Mouse (Mus musculus) embryonic facial prominence, embryonic 11.5 days (tissue): ENCODE measurements around the gene Hdac10. TPM values are rescaled to one million over a fixed set of nuclear protein-coding genes. Genes with fewer than 3 reads are reported as not detected.

Experiments
- ATAC-seq: fragments of 200-750 bp; cut with Nextera tagmentation; replicated peaks from 2 replicates; pipeline ENCODE4 v1.8.0; 2017; ENCODE audit warnings: low read depth; ENCODE audit not compliant: insufficient number of reproducible peaks, low FRiP score, low TSS enrichment
- DNase-seq: peaks from one replicate; pipeline ENCODE4 v3.0.0-alpha.2; 2015; ENCODE audit warnings: low spot score
- H3K27ac ChIP-seq: fragments of 300-500 bp; sonication (generic); replicated peaks from 2 replicates; pipeline ENCODE4 v1.5.1; 2014; ENCODE audit warnings: mild to moderate bottlenecking, low read depth, low read length, control low read depth
- H3K27me3 ChIP-seq: fragments of 300-500 bp; sonication (generic); 2 replicates; pipeline ENCODE4 v1.6.1; 2014; ENCODE audit warnings: mild to moderate bottlenecking, low read length, moderate library complexity, mixed read lengths; ENCODE audit not compliant: control insufficient read depth, insufficient read depth
- H3K36me3 ChIP-seq: fragments of 300-500 bp; sonication (generic); replicated peaks from 2 replicates; pipeline ENCODE4 v1.6.1; 2014; ENCODE audit warnings: low read depth, mild to moderate bottlenecking, low read length, moderate library complexity, mixed read lengths; ENCODE audit not compliant: control insufficient read depth, insufficient read depth
- H3K4me1 ChIP-seq: fragments of 300-500 bp; sonication (generic); 2 replicates; pipeline ENCODE4 v1.6.1; 2014; ENCODE audit warnings: low read length, mixed read lengths; ENCODE audit not compliant: control insufficient read depth, insufficient read depth
- H3K4me2 ChIP-seq: fragments of 300-500 bp; sonication (generic); 2 replicates; pipeline ENCODE4 v1.6.1; 2014; ENCODE audit warnings: low read depth, mild to moderate bottlenecking, control low read depth, low read length, moderate library complexity
- H3K4me3 ChIP-seq: fragments of 300-500 bp; sonication (generic); 2 replicates; pipeline ENCODE4 v1.5.1; 2014; ENCODE audit warnings: low read depth, low read length, control low read depth
- H3K9ac ChIP-seq: fragments of 300-500 bp; sonication (generic); replicated peaks from 2 replicates; pipeline ENCODE4 v1.6.1; 2014; ENCODE audit warnings: mild to moderate bottlenecking, control low read depth, low read length
- H3K9me3 ChIP-seq: fragments of 300-500 bp; sonication (generic); replicated peaks from 2 replicates; pipeline ENCODE4 v1.6.1; 2016; ENCODE audit warnings: mild to moderate bottlenecking, low read length, inconsistent platforms, mixed read lengths; ENCODE audit not compliant: control insufficient read depth
- WGBS: fragments of 180-500 bp; shearing (Covaris S2); extraction: QIAGEN DNeasy Blood & Tissue Kit; methylation state at CpG from one replicate; pipeline ENCODE4 v1.1.7; 2014; 5-methylcytosine and 5-hydroxymethylcytosine counted together
- polyA plus RNA-seq: library from polyadenylated mRNA; unstranded; fragments of >200 nt; fragmentation: Nextera tagmentation; extraction: Ambion mirVana; gene quantifications from 2 replicates; pipeline ENCODE4 v1.2.1, GENCODE M21; 2014

Gene Hdac10
- polyA plus RNA-seq, 1 experiment from 2014 or later = 10.3 TPM

- H3K4me3 ChIP-seq = peak overlapping the region; percentile 55
- H3K27me3 ChIP-seq = no peaks in the 10 kb centered on the region
- DNase-seq = no peak
- peak overlapping the region; percentile 63 for H3K9ac ChIP-seq
- peaks cover 4% of the 10 kb centered on the region for H3K36me3 ChIP-seq
- H3K27ac ChIP-seq = 0 out of 2 replicates have a peak overlapping the region, but pooled peaks have one; percentile 1
- ATAC-seq = no peak; the same call in 1 of the 2 replicates
- 33% methylated on average over 17 of the region's 17 CpGs for WGBS
- peak overlapping the region; percentile 100 for H3K4me2 ChIP-seq
- no peaks in the 10 kb centered on the region for H3K9me3 ChIP-seq
- peaks cover 23% of the 10 kb centered on the region for H3K4me1 ChIP-seq
Observed at GRCm38 (mm10) chr15:89172276-89172935, 43.9 kb upstream of the Hdac10 start.

GRCm38 (mm10) chr15:89171526-89172051, 43.1 kb upstream of the Hdac10 start:
- Histone ChIP-seq H3K4me3 (no peak overlapping the region), H3K27ac (no peak overlapping the region), H3K4me1 (peaks cover 17% of the 10 kb centered on the region), H3K9me3 (no peaks in the 10 kb centered on the region), H3K27me3 (no peaks in the 10 kb centered on the region), H3K9ac (no peak overlapping the region), H3K4me2 (no peak overlapping the region), H3K36me3 (peaks cover 9% of the 10 kb centered on the region)
- no peak for ATAC-seq
- WGBS = 85% methylated on average over 5 of the region's 5 CpGs
- DNase-seq = no peak

- H3K4me1 ChIP-seq = peaks cover 15% of the 10 kb centered on the region
- H3K4me3 ChIP-seq = no peak overlapping the region
- H3K9ac ChIP-seq = no peak overlapping the region; the same call in 1 of the 2 replicates
- peak overlapping the region; percentile 47; the same call in 1 of the 2 replicates for H3K27ac ChIP-seq
- ATAC-seq (no peak), DNase-seq (no peak)
- H3K9me3 ChIP-seq = no peaks in the 10 kb centered on the region
- no peaks in the 10 kb centered on the region for H3K27me3 ChIP-seq
- H3K4me2 ChIP-seq = no peak overlapping the region
- 54% methylated on average over 3 of the region's 3 CpGs for WGBS
- H3K36me3 ChIP-seq = peaks cover 20% of the 10 kb centered on the region
Observed at GRCm38 (mm10) chr15:89170102-89170501, 41.6 kb upstream of the Hdac10 start.

- peaks cover 24% of the 10 kb centered on the region for H3K36me3 ChIP-seq
- H3K4me3 ChIP-seq = no peak overlapping the region
- no peaks in the 10 kb centered on the region for H3K27me3 ChIP-seq
- 7% methylated on average over 10 of the region's 10 CpGs for WGBS
- H3K9me3 ChIP-seq = no peaks in the 10 kb centered on the region
- H3K27ac ChIP-seq = peak overlapping the region; percentile 47; the same call in 1 of the 2 replicates
- peak; percentile 88 for DNase-seq
- H3K4me1 ChIP-seq = peaks cover 15% of the 10 kb centered on the region
- H3K9ac ChIP-seq = no peak overlapping the region; the same call in 1 of the 2 replicates
- peak overlapping the region; percentile 8; the same call in 1 of the 2 replicates for H3K4me2 ChIP-seq
- ATAC-seq = peak; percentile 47; the same call in 1 of the 2 replicates
Observed at GRCm38 (mm10) chr15:89169431-89169830, 40.9 kb upstream of the Hdac10 start.

- no peaks in the 10 kb centered on the region for H3K27me3 ChIP-seq
- H3K9ac ChIP-seq = no peak overlapping the region; the same call in 1 of the 2 replicates
- ATAC-seq (no peak), DNase-seq (no peak)
- H3K4me3 ChIP-seq = no peak overlapping the region
- H3K36me3 ChIP-seq = peaks cover 29% of the 10 kb centered on the region
- no peaks in the 10 kb centered on the region for H3K9me3 ChIP-seq
- H3K4me2 ChIP-seq = no peak overlapping the region
- 54% methylated on average over 10 of the region's 10 CpGs for WGBS
- peaks cover 15% of the 10 kb centered on the region for H3K4me1 ChIP-seq
- H3K27ac ChIP-seq = no peak overlapping the region
Observed at GRCm38 (mm10) chr15:89168922-89169321, 40.4 kb upstream of the Hdac10 start.

- no peaks in the 10 kb centered on the region for H3K9me3 ChIP-seq
- no peak for DNase-seq
- peaks cover 45% of the 10 kb centered on the region for H3K36me3 ChIP-seq
- WGBS = 94% methylated on average over 12 of the region's 12 CpGs
- no peaks in the 10 kb centered on the region for H3K27me3 ChIP-seq
- peaks cover 11% of the 10 kb centered on the region; the same call in 1 of the 2 replicates for H3K4me1 ChIP-seq
- ATAC-seq = no peak
- H3K9ac ChIP-seq = no peak overlapping the region
- no peak overlapping the region for H3K27ac ChIP-seq
- no peak overlapping the region for H3K4me2 ChIP-seq
- H3K4me3 ChIP-seq = no peak overlapping the region
Observed at GRCm38 (mm10) chr15:89165478-89165877, 37.0 kb upstream of the Hdac10 start.

GRCm38 (mm10) chr15:89161397-89161796, 32.9 kb upstream of the Hdac10 start:
- H3K4me1 ChIP-seq = no peaks in the 10 kb centered on the region
- no peak for DNase-seq
- H3K4me3 ChIP-seq = no peak overlapping the region
- no peak overlapping the region for H3K27ac ChIP-seq
- no peak overlapping the region for H3K9ac ChIP-seq
- ATAC-seq = no peak
- peaks cover 61% of the 10 kb centered on the region for H3K36me3 ChIP-seq
- no peaks in the 10 kb centered on the region for H3K27me3 ChIP-seq
- WGBS = 82% methylated on average over 9 of the region's 9 CpGs
- no peaks in the 10 kb centered on the region for H3K9me3 ChIP-seq
- no peak overlapping the region for H3K4me2 ChIP-seq

- Histone ChIP-seq H3K4me3 (no peak overlapping the region), H3K9me3 (no peaks in the 10 kb centered on the region), H3K9ac (no peak overlapping the region), H3K4me1 (no peaks in the 10 kb centered on the region), H3K36me3 (peaks cover 60% of the 10 kb centered on the region), H3K4me2 (no peak overlapping the region), H3K27ac (no peak overlapping the region), H3K27me3 (no peaks in the 10 kb centered on the region)
- ATAC-seq (no peak; the same call in 1 of the 2 replicates), DNase-seq (no peak)
- WGBS = 94% methylated on average over 16 of the region's 16 CpGs
Observed at GRCm38 (mm10) chr15:89158516-89158915, 30.0 kb upstream of the Hdac10 start.
